Mouse (Mus musculus) intestine, postnatal 0 days (tissue): ENCODE measurements at regions not wholly inside any gene's neighbourhood (a gene's known extent, or its start where the extent isn't known, plus 50 kb on each side); places are given as distances from the start of the nearest gene placed in this dataset.
"Not testable (repeated sequence)": the region's sequence is repeated elsewhere in the genome, so short reads cannot be mapped to it uniquely, and the experiment has no call there.

Experiments
- ATAC-seq: fragments of 200-750 bp; cut with Nextera tagmentation; 2 replicates; pipeline ENCODE4 v1.8.0; 2017; ENCODE audit warnings: mild to moderate bottlenecking, moderate TSS enrichment, moderate library complexity
- H3K27ac ChIP-seq: fragments of 300-500 bp; sonication (generic); 2 replicates; pipeline ENCODE4 v1.5.1; 2014; ENCODE audit warnings: mild to moderate bottlenecking, low read depth, low read length, moderate library complexity
- H3K27me3 ChIP-seq: fragments of 300-500 bp; sonication (generic); replicated peaks from 2 replicates; pipeline ENCODE4 v1.6.1; 2014; ENCODE audit warnings: low read length, mixed read lengths; ENCODE audit not compliant: control insufficient read depth, insufficient read depth
- H3K36me3 ChIP-seq: fragments of 300-500 bp; sonication (generic); 2 replicates; pipeline ENCODE4 v1.6.1; 2014; ENCODE audit warnings: mild to moderate bottlenecking, moderate library complexity; ENCODE audit not compliant: control insufficient read depth, insufficient read depth
- H3K4me1 ChIP-seq: fragments of 300-500 bp; sonication (generic); replicated peaks from 2 replicates; pipeline ENCODE4 v1.6.1; 2014; ENCODE audit warnings: antibody characterized with exemption, low read length, mixed read lengths; ENCODE audit not compliant: control insufficient read depth, insufficient read depth
- H3K4me2 ChIP-seq: fragments of 300-500 bp; sonication (generic); replicated peaks from 2 replicates; pipeline ENCODE4 v1.6.1; 2014; ENCODE audit warnings: low read depth, mild to moderate bottlenecking, moderate library complexity
- H3K4me3 ChIP-seq: fragments of 300-500 bp; sonication (generic); 2 replicates; pipeline ENCODE4 v1.5.1; 2014; ENCODE audit warnings: low read depth, low read length
- H3K9ac ChIP-seq: fragments of 300-500 bp; sonication (generic); 2 replicates; pipeline ENCODE4 v1.6.1; 2014; ENCODE audit warnings: mild to moderate bottlenecking, low read depth, low read length
- H3K9me3 ChIP-seq: fragments of 300-500 bp; sonication (generic); 2 replicates; pipeline ENCODE4 v1.6.1; 2016; ENCODE audit warnings: mixed run types; ENCODE audit not compliant: control insufficient read depth
- CTCF ChIP-seq: sonication (generic); IDR thresholded peaks from 2 replicates; pipeline ENCODE4 v1.5.1; 2016; ENCODE audit warnings: low read depth, mild to moderate bottlenecking, control low read depth, antibody characterized with exemption, moderate library complexity
- WGBS: fragments of 180-500 bp; shearing (Covaris S2); extraction: QIAGEN DNeasy Blood & Tissue Kit; methylation state at CpG from one replicate; pipeline ENCODE4 v1.1.7; 2014; 5-methylcytosine and 5-hydroxymethylcytosine counted together

GRCm38 (mm10) chr3:50631286-50631685, 187.9 kb upstream of the Slc7a11 start:
- no peak overlapping the region for H3K4me3 ChIP-seq
- H3K9ac ChIP-seq = no peak overlapping the region
- H3K4me1 ChIP-seq = no peaks in the 10 kb centered on the region
- H3K9me3 ChIP-seq = no peaks in the 10 kb centered on the region
- H3K4me2 ChIP-seq = no peak overlapping the region
- ATAC-seq = no peak
- H3K27ac ChIP-seq = no peak overlapping the region
- TF ChIP-seq CTCF = no peak
- no peaks in the 10 kb centered on the region for H3K36me3 ChIP-seq
- H3K27me3 ChIP-seq = no peaks in the 10 kb centered on the region

DNA sequence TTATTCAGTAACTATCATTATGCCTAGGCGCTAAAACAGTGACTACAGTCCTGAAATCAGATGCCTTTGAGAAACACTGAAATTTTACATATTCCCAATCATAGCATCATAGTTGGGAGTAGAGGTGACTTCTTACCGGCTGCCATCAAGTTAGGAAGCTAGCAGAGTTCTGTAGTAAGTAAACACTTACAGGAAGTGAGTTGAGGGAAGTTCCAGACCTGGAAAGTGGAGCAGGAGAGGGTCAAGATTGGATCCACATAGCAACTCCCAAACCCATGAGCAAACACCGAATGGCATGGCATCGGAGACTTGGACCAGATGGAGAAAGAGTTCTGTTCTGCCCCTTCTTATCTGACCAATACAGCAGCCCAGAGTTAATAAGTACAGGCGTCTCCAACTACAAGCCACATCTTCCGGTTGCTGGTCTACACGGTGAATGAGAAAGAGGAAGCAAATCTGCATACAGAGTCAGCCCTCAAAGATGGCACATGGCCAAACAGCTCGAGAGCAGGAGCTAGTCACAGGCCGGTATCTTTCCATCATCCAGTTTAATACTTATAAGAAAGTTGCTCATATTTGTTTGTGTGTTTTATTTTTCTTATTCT, 184.8 kb upstream of the Slc7a11 start:
- no peak for TF ChIP-seq CTCF
- H3K4me3 ChIP-seq = no peak overlapping the region

DNA sequence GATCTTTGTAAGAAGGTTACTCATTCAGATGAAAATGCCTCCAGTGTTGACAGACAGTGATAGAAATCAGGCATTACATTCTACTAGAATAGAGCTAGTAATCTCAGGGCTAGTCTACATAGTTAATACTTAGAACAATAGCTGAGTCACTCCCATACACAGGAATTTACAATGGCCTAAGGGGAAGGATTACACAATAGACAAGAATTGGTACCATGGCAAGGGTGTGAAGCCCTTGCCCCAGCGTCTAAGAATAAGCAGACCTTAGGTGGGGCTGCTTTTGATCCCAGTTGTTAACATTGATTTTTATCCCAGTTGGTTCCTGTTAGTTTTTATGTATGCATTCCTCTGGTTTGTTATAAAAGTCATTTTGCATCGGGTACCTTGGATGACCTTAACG, 177.8 kb upstream of the Slc7a11 start:
- 56% methylated on average over 3 of the region's 3 CpGs for WGBS
- H3K4me2 ChIP-seq, H3K27me3 ChIP-seq, H3K9me3 ChIP-seq, H3K27ac ChIP-seq, H3K36me3 ChIP-seq, H3K9ac ChIP-seq, H3K4me1 ChIP-seq, ATAC-seq, H3K4me3 ChIP-seq: not testable (repeated sequence)

More for the DNA sequence above, 184.8 kb upstream of the Slc7a11 start:
- Histone ChIP-seq H3K9ac (no peak overlapping the region), H3K4me1 (no peaks in the 10 kb centered on the region), H3K9me3 (no peaks in the 10 kb centered on the region), H3K4me2 (no peak overlapping the region), H3K27ac (no peak overlapping the region), H3K27me3 (no peaks in the 10 kb centered on the region), H3K36me3 (no peaks in the 10 kb centered on the region)
- 83% methylated on average over 9 of the region's 9 CpGs for WGBS
- no peak for ATAC-seq

GRCm38 (mm10) chr3:50619061-50619460, 175.6 kb upstream of the Slc7a11 start:
- H3K9ac ChIP-seq = no peak overlapping the region
- H3K9me3 ChIP-seq = no peaks in the 10 kb centered on the region
- ATAC-seq = no peak
- no peaks in the 10 kb centered on the region for H3K36me3 ChIP-seq
- no peak for TF ChIP-seq CTCF
- H3K27ac ChIP-seq = no peak overlapping the region
- WGBS = 79% methylated on average over 6 of the region's 6 CpGs
- H3K4me2 ChIP-seq = no peak overlapping the region
- H3K27me3 ChIP-seq = no peaks in the 10 kb centered on the region
- no peaks in the 10 kb centered on the region for H3K4me1 ChIP-seq
- no peak overlapping the region for H3K4me3 ChIP-seq

- Histone ChIP-seq H3K27ac (no peak overlapping the region), H3K27me3 (no peaks in the 10 kb centered on the region), H3K4me3 (no peak overlapping the region), H3K4me1 (no peaks in the 10 kb centered on the region), H3K36me3 (no peaks in the 10 kb centered on the region), H3K9ac (no peak overlapping the region), H3K9me3 (no peaks in the 10 kb centered on the region), H3K4me2 (no peak overlapping the region)
- TF ChIP-seq CTCF = no peak
- no peak for ATAC-seq
- 65% methylated on average over 8 of the region's 8 CpGs for WGBS
Observed at GRCm38 (mm10) chr3:50615384-50616285, 172.2 kb upstream of the Slc7a11 start.

DNA sequence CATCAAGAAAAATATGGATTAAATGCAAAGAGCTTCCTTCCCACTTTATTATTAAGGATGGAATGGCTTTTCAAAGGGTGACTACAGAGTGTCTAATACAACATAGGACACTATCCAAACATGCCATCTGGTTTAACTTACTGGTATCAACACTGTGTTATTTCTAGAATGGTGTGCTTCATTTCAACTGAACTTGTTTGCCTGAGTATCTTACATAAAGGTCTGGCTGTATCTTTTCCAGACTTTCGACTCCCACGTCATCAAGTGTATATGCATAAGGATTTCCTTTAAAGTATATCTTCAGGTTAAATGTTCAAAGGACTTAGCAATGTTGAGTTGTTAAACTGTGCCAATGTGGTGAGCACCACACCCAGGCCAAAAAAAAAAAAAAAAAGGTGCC, 169.6 kb upstream of the Slc7a11 start:
- no peak overlapping the region for H3K4me2 ChIP-seq
- WGBS = 78% methylated on average over 2 of the region's 2 CpGs
- no peaks in the 10 kb centered on the region for H3K9me3 ChIP-seq
- ATAC-seq = no peak
- no peak overlapping the region for H3K9ac ChIP-seq
- no peaks in the 10 kb centered on the region for H3K4me1 ChIP-seq
- H3K4me3 ChIP-seq = no peak overlapping the region
- no peak for TF ChIP-seq CTCF
- no peaks in the 10 kb centered on the region for H3K36me3 ChIP-seq
- no peaks in the 10 kb centered on the region for H3K27me3 ChIP-seq
- H3K27ac ChIP-seq = no peak overlapping the region
